Mouse (Mus musculus): ENCODE measurements around the gene Tinagl1. TPM values are rescaled to one million over a fixed set of nuclear protein-coding genes. Genes with fewer than 3 reads are reported as not detected.
A peak's percentile ranks its signal among the peaks of the same experiment; 100 is the strongest.

Tinagl1 gene
- total and polyA plus RNA-seq, 3 experiments = 56.4 to 68.6 (median 61.9) TPM

- DNase-seq = no peak
- intact Hi-C loops (cut with DNase I) = no loop called here
- Histone ChIP-seq H3K9ac (ENCODE audit: low read depth, low read length) (no peak overlapping the region), H3K4me3 (no peak overlapping the region), H3K27me3 (ENCODE audit: control insufficient read depth, insufficient read depth, low read length) (no peaks in the 10 kb centered on the region), H3K79me2 (replicated peaks; ENCODE audit: control insufficient read depth, insufficient read depth, low read length) (no peaks in the 10 kb centered on the region), H3K4me1 (ENCODE audit: control insufficient read depth, insufficient read depth, low read length) (peaks cover 18% of the 10 kb centered on the region), H3K36me3 (ENCODE audit: control insufficient read depth, insufficient read depth, low read length) (no peaks in the 10 kb centered on the region), H3K27ac (no peak overlapping the region)
- WGBS = 54% methylated on average over 5 of the region's 5 CpGs
- TF ChIP-seq CTCF (IDR thresholded peaks at IDR 0.05) (no peak), POLR2A (IDR thresholded peaks at IDR 0.05; ENCODE audit: insufficient read depth, low read depth, low read length) (no peak), EP300 (IDR thresholded peaks at IDR 0.05; ENCODE audit: insufficient read depth, low read depth, low read length) (no peak)
Observed at GRCm38 (mm10) chr4:130176156-130176720, 1.3 kb upstream of the Tinagl1 start.

- TF ChIP-seq POLR2A (IDR thresholded peaks at IDR 0.05; ENCODE audit: insufficient read depth, low read depth, low read length) = peak; percentile 88
- peak; percentile 48; the same call in 1 of the 2 replicates for TF ChIP-seq EP300 (IDR thresholded peaks at IDR 0.05; ENCODE audit: insufficient read depth, low read depth, low read length)
- no peak for TF ChIP-seq CTCF (IDR thresholded peaks at IDR 0.05)
- intact Hi-C loops (cut with DNase I) = loop anchor here (1.0 kb wide), 1 partner anchor 11 kb away; no protein-coding TSS in a partner anchor
- DNase-seq = peak; percentile 84 to 85
- Histone ChIP-seq H3K27ac (peak overlapping the region; percentile 70), H3K36me3 (ENCODE audit: control insufficient read depth, insufficient read depth, low read length) (no peaks in the 10 kb centered on the region), H3K4me3 (peak overlapping the region; percentile 55), H3K79me2 (replicated peaks; ENCODE audit: control insufficient read depth, insufficient read depth, low read length) (no peaks in the 10 kb centered on the region), H3K4me1 (ENCODE audit: control insufficient read depth, insufficient read depth, low read length) (peaks cover 25% of the 10 kb centered on the region), H3K27me3 (ENCODE audit: control insufficient read depth, insufficient read depth, low read length) (no peaks in the 10 kb centered on the region), H3K9ac (ENCODE audit: low read depth, low read length) (peak overlapping the region; percentile 84)
- WGBS = 6% methylated on average over 24 of the region's 25 CpGs
Observed at GRCm38 (mm10) chr4:130174335-130175031, 439 bp downstream of the Tinagl1 start.

GRCm38 (mm10) chr4:130173911-130174311 lies 1.0 kb downstream of the Tinagl1 start:
- Histone ChIP-seq H3K4me1 (ENCODE audit: control insufficient read depth, insufficient read depth, low read length) (peaks cover 29% of the 10 kb centered on the region), H3K4me3 (peak overlapping the region; percentile 55), H3K27me3 (ENCODE audit: control insufficient read depth, insufficient read depth, low read length) (no peaks in the 10 kb centered on the region), H3K27ac (peak overlapping the region; percentile 70), H3K9ac (ENCODE audit: low read depth, low read length) (peak overlapping the region; percentile 84), H3K79me2 (replicated peaks; ENCODE audit: control insufficient read depth, insufficient read depth, low read length) (no peaks in the 10 kb centered on the region), H3K36me3 (ENCODE audit: control insufficient read depth, insufficient read depth, low read length) (no peaks in the 10 kb centered on the region)
- intact Hi-C loops (cut with DNase I) = no loop called here
- TF ChIP-seq CTCF (IDR thresholded peaks at IDR 0.05) (no peak), POLR2A (IDR thresholded peaks at IDR 0.05; ENCODE audit: insufficient read depth, low read depth, low read length) (no peak), EP300 (IDR thresholded peaks at IDR 0.05; ENCODE audit: insufficient read depth, low read depth, low read length) (no peak)
- WGBS = 31% methylated on average over 19 of the region's 19 CpGs
- peak; percentile 52 to 56 for DNase-seq

- Histone ChIP-seq H3K27ac (peak overlapping the region; percentile 70), H3K9ac (ENCODE audit: low read depth, low read length) (peak overlapping the region; percentile 84), H3K4me1 (ENCODE audit: control insufficient read depth, insufficient read depth, low read length) (peaks cover 32% of the 10 kb centered on the region), H3K36me3 (ENCODE audit: control insufficient read depth, insufficient read depth, low read length) (no peaks in the 10 kb centered on the region; the same call in 1 of the 2 replicates), H3K79me2 (replicated peaks; ENCODE audit: control insufficient read depth, insufficient read depth, low read length) (no peaks in the 10 kb centered on the region), H3K27me3 (ENCODE audit: control insufficient read depth, insufficient read depth, low read length) (no peaks in the 10 kb centered on the region), H3K4me3 (peak overlapping the region; percentile 55)
- intact Hi-C loops (cut with DNase I) = no loop called here
- WGBS = 45% methylated on average over 11 of the region's 11 CpGs
- peak; percentile 25 to 44 for DNase-seq
- TF ChIP-seq EP300 (IDR thresholded peaks at IDR 0.05; ENCODE audit: insufficient read depth, low read depth, low read length) (no peak), CTCF (IDR thresholded peaks at IDR 0.05) (no peak), POLR2A (IDR thresholded peaks at IDR 0.05; ENCODE audit: insufficient read depth, low read depth, low read length) (no peak)
Observed at GRCm38 (mm10) chr4:130173060-130173822, 1.7 kb downstream of the Tinagl1 start.

- peak overlapping the region; percentile 3 for H3K9ac ChIP-seq (ENCODE audit: low read depth, low read length)
- TF ChIP-seq CTCF (IDR thresholded peaks at IDR 0.05) (no peak), POLR2A (IDR thresholded peaks at IDR 0.05; ENCODE audit: insufficient read depth, low read depth, low read length) (0 out of 2 replicates have a peak, but pooled peaks have one; percentile 41), EP300 (IDR thresholded peaks at IDR 0.05; ENCODE audit: insufficient read depth, low read depth, low read length) (peak; percentile 82; the same call in 1 of the 2 replicates)
- peak; percentile 84 to 87 for DNase-seq
- no peaks in the 10 kb centered on the region for H3K27me3 ChIP-seq (ENCODE audit: control insufficient read depth, insufficient read depth, low read length)
- intact Hi-C loops (cut with DNase I) = no loop called here
- H3K79me2 ChIP-seq (replicated peaks; ENCODE audit: control insufficient read depth, insufficient read depth, low read length) = no peaks in the 10 kb centered on the region
- peak overlapping the region; percentile 55 for H3K4me3 ChIP-seq
- H3K36me3 ChIP-seq (ENCODE audit: control insufficient read depth, insufficient read depth, low read length) = no peaks in the 10 kb centered on the region; the same call in 1 of the 2 replicates
- 16% methylated on average over 11 of the region's 11 CpGs for WGBS
- H3K4me1 ChIP-seq (ENCODE audit: control insufficient read depth, insufficient read depth, low read length) = peaks cover 32% of the 10 kb centered on the region
- H3K27ac ChIP-seq = peak overlapping the region; percentile 70
Observed at GRCm38 (mm10) chr4:130171951-130172765, 2.8 kb downstream of the Tinagl1 start.
